Mouse (Mus musculus) embryonic fibroblast, embryonic 13.5 days (primary cell): ENCODE results near the gene Sdhaf4.

Experiments
- CTCF ChIP-seq: IDR thresholded peaks from 2 replicates; pipeline ENCODE4 v1.5.1; 2011; ENCODE audit warnings: mild to moderate bottlenecking, control low read depth, low read length, moderate library complexity, borderline replicate concordance; ENCODE audit not compliant: insufficient read depth
- POLR2A ChIP-seq: IDR thresholded peaks from 2 replicates; pipeline ENCODE4 v1.6.1; 2011; ENCODE audit warnings: low read depth, mild to moderate bottlenecking, control low read depth, low read length, moderate library complexity

DNA sequence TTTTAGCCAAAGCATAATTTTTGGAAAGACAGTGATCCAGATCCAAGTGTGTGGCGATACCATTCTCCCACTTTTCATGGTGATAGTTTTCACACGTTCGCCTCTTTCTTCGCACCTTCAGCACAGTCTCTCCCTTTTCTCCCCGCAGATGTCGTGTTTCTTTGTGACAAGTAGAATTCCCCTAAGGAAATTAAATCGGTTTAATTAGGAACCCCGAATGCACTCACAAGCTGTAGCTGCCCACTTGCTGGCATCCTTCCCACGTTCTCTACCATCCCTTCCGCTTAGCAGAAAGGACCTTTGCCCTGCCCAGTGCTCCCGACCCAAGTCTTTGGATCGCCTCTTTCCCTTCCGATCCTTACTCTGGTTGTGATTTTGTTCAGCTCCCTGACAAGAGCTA lies 51.5 kb downstream of the Sdhaf4 start:
- no peak for TF ChIP-seq POLR2A
- no peak for TF ChIP-seq CTCF
